Mouse (Mus musculus): Measurements from ENCODE around the gene Cntfr.

Gene Cntfr

GRCm38 (mm10) chr4:41648157-41648556, 48.7 kb downstream of the Cntfr start:
- no peak for DNase-seq (ENCODE audit: low spot score)

- DNase-seq (ENCODE audit: low spot score): no peak
Observed at GRCm38 (mm10) chr4:41645488-41645887, 51.4 kb downstream of the Cntfr start.

DNA sequence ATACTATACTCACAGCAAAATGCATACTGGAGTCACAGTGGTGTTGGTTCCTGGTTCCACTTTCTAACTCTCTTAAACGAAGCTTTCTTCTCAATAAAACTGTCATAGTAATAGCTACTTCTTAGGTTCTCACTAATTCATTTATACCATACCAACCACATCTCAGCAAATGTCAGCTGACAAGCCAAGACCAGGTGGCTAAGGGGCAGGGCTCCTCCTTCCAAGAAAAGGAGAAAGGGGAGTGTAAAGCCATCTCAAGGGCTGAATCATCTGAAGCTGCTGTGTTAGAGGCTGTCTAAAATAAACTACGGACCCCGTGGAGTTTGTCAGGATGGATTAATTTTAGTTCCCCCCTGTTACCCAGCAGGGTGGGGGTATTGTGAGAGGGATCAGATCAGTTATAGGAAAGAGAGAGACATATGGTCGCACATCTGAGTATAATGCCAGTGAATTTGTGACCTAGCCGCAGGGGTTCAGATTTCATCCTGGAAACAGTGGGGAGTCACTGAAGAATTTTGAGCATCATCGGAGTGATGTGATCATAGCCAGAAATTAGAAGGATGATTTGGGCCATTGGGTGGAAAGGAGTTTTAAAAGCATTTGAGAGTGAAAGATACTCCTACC, 55.6 kb downstream of the Cntfr start:
- DNase-seq (ENCODE audit: low spot score): no peak

DNA sequence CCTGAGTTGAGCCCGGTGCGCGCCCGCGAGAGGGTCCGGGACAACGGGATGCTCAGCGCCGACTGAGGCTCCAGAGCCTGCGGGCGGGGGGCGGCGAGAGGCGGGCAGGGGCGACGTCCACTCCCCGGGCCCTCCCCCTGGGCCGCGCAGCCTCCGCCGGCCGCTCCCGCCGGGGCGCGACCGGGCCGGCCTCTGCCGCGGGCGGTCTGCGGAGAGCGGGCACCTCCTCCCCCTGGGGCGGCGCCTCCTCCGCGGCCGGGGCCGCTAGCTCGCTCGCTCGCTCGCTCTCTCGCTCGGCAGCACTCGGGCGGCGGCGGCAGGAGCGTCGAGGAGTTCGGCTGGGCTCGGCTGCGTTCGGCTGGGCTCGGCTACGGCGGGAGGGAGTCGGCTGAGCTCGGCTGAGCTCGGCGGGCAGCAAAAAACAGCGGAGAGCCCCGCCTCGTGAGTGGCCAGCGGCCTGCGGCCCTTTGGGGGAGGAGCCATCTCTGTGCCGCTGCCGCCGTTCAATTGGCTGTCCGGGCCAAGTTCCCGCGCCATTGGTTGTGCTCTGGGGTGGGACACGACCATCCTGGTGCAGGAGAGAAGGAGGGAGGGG, 56.9 kb downstream of the Cntfr start, which contains the start of gene Enho:
Gene Enho, minus strand, starts transcription at position 412 of the 595 bp plus-strand sequence.
- peak; percentile 85 for DNase-seq (ENCODE audit: low spot score)

DNA sequence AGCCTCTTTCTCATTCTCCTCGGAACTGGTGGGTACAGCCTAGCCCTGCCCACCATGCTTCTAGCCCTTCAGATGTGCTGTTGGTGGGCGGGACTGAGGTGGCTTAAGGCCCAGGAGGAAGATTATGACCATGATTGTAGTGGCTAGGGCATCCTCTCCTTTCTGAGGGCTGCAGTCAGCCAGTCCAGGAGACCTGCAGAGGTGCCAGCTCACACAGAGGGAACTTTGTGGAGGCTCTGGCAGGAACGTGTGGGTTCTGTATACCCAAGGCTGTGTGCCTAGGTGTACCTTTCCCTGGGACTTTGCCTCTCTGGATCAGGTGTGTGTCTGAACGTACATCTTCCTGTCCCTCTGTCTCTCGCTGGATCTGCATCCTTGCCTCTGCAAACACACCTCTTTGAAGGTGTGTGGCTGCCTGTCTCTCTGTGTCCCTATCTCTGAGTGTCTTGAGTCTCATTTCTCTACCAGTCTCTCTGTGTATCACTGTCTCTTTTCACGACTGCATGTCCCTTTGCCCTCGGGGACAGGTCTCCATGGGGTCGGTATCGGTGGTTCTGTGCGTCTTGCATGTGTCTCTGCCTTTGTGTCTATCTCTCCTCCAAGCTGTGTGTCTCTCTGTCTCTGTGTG, 57.6 kb downstream of the Cntfr start:
- DNase-seq (ENCODE audit: low spot score): no peak

DNA sequence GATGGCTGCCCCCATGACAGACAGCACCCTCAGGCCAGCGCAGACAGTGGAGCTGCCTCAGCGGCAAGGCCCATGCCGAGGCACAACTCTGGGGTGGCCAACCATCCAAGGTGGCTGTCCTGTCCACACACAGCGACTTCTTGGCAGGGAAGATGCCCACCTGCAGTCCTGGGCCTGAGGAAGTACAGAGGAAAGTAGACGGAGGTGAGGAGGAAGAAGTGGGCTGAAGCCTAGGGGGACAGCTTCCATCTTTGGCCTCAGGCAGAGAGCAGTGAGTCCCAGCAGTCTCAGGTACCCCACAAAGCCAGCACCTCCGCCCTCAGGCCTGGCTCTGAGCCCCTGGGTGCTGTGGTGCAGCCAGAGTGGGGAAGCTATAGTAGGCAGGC, 58.1 kb downstream of the Cntfr start:
- no peak for DNase-seq (ENCODE audit: low spot score)

DNA sequence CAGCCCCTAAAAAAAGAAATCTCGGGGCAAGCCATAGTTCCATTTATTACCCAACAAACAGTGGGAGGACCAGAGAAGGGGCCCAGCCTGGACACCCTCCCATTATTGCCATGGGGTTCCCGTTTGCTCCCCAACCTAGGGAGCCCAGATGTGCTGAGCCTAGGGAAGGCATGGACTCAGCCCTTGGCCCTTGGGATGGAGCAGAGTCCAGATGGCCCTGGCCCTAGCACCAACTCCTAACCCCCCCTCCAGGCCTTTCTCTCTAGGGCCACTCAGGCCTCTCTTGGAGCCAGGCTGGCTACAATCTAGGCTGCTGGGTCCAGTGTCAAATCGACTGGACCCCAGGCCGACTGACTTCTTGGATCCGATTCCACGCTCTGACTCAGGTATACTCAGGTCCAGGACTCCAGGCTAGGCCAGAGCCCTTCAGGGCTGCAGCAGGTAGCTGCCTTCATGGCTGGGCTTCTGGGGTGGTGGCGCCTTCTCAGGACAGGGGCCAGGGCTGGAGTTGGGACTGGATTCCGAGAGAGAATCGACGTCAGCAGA, 58.6 kb downstream of the Cntfr start:
- DNase-seq (ENCODE audit: low spot score): no peak

GRCm38 (mm10) chr4:41636882-41637635, 59.8 kb downstream of the Cntfr start:
- DNase-seq (ENCODE audit: low spot score): no peak

GRCm38 (mm10) chr4:41636366-41636765, 60.5 kb downstream of the Cntfr start:
- no peak for DNase-seq (ENCODE audit: low spot score)

DNA sequence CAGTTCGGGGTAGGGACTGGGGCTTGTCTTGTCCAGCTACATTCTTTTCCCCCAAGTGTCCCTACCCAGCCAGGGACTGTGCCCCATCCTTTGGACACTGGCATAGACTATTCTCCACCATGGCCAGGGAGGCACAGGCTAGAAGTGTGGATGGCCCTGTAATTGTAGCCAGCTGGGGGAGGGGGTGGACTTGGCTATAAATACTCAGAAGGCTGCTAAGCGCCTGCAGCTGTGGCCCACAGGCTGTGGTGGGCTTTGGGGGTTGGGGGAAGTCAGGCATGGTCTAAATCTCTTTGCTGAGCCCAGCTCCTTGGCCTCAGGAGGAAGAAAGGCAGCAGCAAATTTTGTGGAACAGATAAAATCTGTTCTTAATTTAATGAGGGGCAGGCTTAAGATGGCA, 61.0 kb downstream of the Cntfr start:
- no peak for DNase-seq (ENCODE audit: low spot score)

GRCm38 (mm10) chr4:41635224-41635623, 61.7 kb downstream of the Cntfr start:
- DNase-seq (ENCODE audit: low spot score): no peak

DNA sequence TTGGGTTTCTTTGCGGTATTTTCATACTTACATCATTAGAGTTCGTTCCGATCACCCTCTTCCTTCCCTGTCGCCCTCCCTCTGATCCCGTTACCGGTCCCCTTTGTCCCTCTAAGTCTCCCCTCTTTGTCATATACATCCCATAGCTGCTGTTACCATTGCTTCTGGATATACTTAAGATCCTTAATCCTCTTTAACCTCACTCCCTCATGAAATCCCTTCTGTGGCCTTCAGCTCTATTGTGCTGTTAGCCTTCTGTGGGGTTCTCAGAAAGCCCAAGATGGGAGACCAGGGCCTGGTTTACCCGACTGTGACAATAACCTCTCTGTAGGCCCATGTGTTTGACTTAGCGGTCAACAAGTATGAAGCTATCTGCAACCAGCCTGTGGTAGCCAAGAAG, 62.3 kb downstream of the Cntfr start:
- no peak for DNase-seq (ENCODE audit: low spot score)

DNA sequence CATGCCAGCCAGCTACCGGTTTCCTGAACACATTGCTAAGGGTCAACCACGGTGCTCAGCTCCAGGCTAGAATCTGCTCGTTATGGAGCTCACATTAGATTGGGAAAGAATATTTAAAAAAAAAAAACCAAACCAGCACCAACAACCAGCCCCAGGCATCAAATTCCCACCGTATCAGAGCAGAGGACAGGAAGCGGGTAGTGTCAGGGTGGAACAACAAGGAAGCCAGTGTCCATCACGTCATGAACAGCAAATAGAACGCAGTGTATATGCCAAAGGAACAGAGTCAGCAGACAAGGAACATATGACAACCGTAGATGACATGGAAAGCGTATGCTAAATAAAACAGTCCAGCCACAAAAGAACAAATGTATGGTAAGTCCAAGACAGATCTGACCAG, 63.9 kb downstream of the Cntfr start:
- no peak for DNase-seq (ENCODE audit: low spot score)

DNA sequence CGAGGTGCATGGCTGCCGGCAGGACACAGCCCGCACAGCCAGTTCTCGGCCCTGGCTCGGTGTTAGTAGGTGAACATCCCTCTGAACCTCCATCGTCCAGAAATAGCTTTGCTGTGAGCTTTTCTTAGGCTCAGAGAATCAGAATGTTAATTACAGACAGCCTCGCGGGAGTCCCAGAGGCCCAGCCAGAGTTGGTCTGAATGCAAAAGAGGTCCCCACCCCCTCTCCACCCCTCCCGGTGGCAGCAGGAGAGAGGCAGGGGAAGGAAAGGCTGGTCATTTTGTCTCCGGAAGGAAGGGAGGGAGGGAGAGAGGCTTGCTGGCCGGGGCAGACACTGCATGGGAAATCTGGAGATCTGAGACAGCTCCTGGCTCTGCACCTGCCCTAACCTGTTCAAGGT, 65.5 kb downstream of the Cntfr start:
- no peak for DNase-seq (ENCODE audit: low spot score)

GRCm38 (mm10) chr4:41630196-41630595, 66.7 kb downstream of the Cntfr start:
- DNase-seq (ENCODE audit: low spot score): no peak

DNA sequence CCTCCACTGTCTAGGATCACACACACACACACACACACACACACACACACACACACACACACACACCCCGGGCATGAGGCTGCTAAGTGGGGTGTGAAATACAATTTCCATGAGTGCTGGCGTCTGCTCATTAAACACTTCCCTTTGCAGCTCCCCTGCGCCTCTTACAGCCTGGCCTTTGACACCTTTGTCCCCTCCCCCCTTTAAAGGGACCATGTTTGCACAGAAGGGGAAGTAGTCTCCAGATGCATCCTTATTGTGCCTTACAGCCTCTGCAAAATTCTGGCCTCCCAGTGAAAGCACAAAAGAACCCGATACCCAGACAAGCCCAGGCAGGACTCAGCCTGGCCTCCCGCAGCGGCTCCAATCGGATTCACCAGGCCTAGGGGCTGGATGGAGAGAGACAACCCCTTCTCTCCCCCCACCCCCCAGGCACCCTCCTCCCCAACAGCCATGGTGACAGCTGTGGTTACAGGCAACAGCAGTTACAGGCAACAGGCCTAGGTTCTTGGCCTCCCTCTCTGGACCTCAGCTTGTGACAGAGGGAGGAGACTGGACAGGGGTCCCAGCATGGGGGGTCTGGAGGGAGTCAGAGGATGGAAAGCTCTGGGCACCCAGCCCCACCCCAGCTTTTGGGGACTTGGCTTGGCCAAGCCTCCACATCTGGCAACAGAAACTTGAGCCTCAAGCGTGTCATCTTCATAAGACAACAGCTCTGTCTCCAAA, 68.5 kb downstream of the Cntfr start:
- no peak for DNase-seq (ENCODE audit: low spot score)

GRCm38 (mm10) chr4:41622071-41622470, 74.8 kb downstream of the Cntfr start:
- no peak for DNase-seq (ENCODE audit: low spot score)

- no peak for DNase-seq (ENCODE audit: low spot score)
Observed at GRCm38 (mm10) chr4:41618916-41619746, 77.8 kb downstream of the Cntfr start.

DNA sequence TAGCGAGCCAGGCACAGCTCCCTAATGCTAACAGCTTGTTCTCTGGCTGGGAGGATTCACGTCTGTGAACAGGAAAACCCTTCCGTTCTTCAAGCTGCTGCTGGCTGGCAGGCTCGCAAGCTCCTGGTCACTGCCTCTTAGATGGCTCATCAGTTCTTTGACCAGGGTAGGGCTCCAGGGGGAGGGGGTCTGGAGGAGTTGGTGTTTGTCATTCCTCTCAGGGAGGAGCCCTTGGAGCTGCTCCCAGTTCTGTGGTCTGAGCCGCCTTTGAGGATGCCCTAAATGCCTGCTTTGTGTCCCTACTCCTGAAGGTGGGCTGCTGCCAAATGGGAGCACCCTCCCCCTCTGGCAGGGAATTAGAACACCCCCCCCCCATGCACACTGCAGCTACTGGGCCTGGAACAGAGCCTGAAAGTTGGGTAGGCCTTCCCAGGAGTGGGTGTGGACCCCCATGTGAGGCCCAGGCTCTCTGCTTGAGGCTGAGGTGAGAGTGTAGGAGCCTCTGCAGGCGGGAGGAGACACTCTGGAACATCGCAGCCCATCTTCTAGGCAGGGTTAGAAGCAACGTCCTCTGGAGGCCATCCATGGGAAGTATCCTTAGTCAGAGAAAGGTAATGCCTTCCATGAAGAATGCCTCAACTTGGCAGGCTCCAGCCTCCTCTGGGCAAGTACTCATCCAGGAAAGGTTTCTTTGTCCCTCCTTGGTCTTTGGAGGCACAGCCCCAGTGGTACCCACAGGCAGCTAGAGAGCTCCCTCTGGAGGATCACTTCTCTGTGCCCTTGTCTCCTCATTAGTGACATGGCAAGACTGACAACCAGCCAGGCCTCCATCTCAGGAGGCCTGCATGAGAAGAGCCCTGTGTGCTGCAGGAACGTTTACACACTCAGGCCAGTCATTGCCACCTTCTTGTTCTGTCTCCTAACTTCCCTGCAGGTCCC, 81.0 kb downstream of the Cntfr start:
- DNase-seq (ENCODE audit: low spot score): no peak

- DNase-seq (ENCODE audit: low spot score): peak; percentile 52
Observed at GRCm38 (mm10) chr4:41614156-41614555, 82.7 kb downstream of the Cntfr start.

Measured in urinary bladder, postnatal 10 days (tissue).